Mouse (Mus musculus): Measurements from ENCODE around the gene Mcoln3. TPM values are rescaled to one million over a fixed set of nuclear protein-coding genes. Genes with fewer than 3 reads are reported as not detected.
A peak's percentile ranks its signal among the peaks of the same experiment; 100 is the strongest.

The Mcoln3 gene
- polyA plus RNA-seq, 1 experiment from 2014 or later: 0.73 TPM

- 12% methylated on average over 18 of the region's 18 CpGs for WGBS
- peak; percentile 88 for ATAC-seq (replicated peaks; ENCODE audit: insufficient number of reproducible peaks, insufficient read depth, low FRiP score, low read depth)
- no peaks in the 10 kb centered on the region for H3K9me3 ChIP-seq (replicated peaks)
- H3K36me3 ChIP-seq: no peaks in the 10 kb centered on the region
- H3K27me3 ChIP-seq: 0 out of 2 replicates have a peak, but pooled peaks cover 4% of the 10 kb centered on the region
- peak within 1 kb of the TSS; percentile 88 for H3K4me2 ChIP-seq
- H3K4me3 ChIP-seq: peak within 1 kb of the TSS; percentile 52
- peak within 1 kb of the TSS; percentile 37 for H3K9ac ChIP-seq
- H3K4me1 ChIP-seq (replicated peaks): peaks cover 3% of the 10 kb centered on the region; the same call in 1 of the 2 replicates
- H3K27ac ChIP-seq: no peak within 1 kb of the TSS
Measured at GRCm38 (mm10) chr3:146107921-146108571, 9.2 kb upstream of the Mcoln3 start, which contains the start of gene Wdr63. TSS of gene Wdr63 (minus strand) at chr3:146108130.

- Histone ChIP-seq H3K4me1 (replicated peaks) (peaks cover 3% of the 10 kb centered on the region; the same call in 1 of the 2 replicates), H3K4me2 (no peak overlapping the region), H3K9ac (no peak overlapping the region), H3K4me3 (no peak overlapping the region), H3K36me3 (no peaks in the 10 kb centered on the region), H3K27ac (no peak overlapping the region), H3K9me3 (replicated peaks) (no peaks in the 10 kb centered on the region), H3K27me3 (0 out of 2 replicates have a peak, but pooled peaks cover 4% of the 10 kb centered on the region)
- WGBS: 68% methylated on average over 2 of the region's 2 CpGs
- ATAC-seq (replicated peaks; ENCODE audit: insufficient number of reproducible peaks, insufficient read depth, low FRiP score, low read depth): no peak
Measured at GRCm38 (mm10) chr3:146108945-146109344, 8.3 kb upstream of the Mcoln3 start.

- ATAC-seq (replicated peaks; ENCODE audit: insufficient number of reproducible peaks, insufficient read depth, low FRiP score, low read depth): no peak
- Histone ChIP-seq H3K27me3 (0 out of 2 replicates have a peak, but pooled peaks cover 4% of the 10 kb centered on the region), H3K27ac (no peak overlapping the region), H3K9ac (no peak overlapping the region), H3K4me3 (no peak overlapping the region), H3K4me1 (replicated peaks) (peaks cover 3% of the 10 kb centered on the region; the same call in 1 of the 2 replicates), H3K9me3 (replicated peaks) (no peaks in the 10 kb centered on the region), H3K4me2 (no peak overlapping the region), H3K36me3 (no peaks in the 10 kb centered on the region)
- WGBS: 65% methylated on average over 2 of the region's 2 CpGs
Measured at GRCm38 (mm10) chr3:146110358-146110757, 6.9 kb upstream of the Mcoln3 start.

GRCm38 (mm10) chr3:146110916-146111315, 6.3 kb upstream of the Mcoln3 start:
- Histone ChIP-seq H3K4me1 (replicated peaks) (peaks cover 3% of the 10 kb centered on the region; the same call in 1 of the 2 replicates), H3K27ac (no peak overlapping the region), H3K4me2 (no peak overlapping the region), H3K9me3 (replicated peaks) (no peaks in the 10 kb centered on the region), H3K36me3 (no peaks in the 10 kb centered on the region), H3K9ac (no peak overlapping the region), H3K27me3 (0 out of 2 replicates have a peak, but pooled peaks cover 4% of the 10 kb centered on the region), H3K4me3 (no peak overlapping the region)
- no peak for ATAC-seq (replicated peaks; ENCODE audit: insufficient number of reproducible peaks, insufficient read depth, low FRiP score, low read depth)
- 70% methylated on average over 6 of the region's 6 CpGs for WGBS

- Histone ChIP-seq H3K9me3 (replicated peaks) (no peaks in the 10 kb centered on the region), H3K4me2 (no peak overlapping the region), H3K4me1 (replicated peaks) (peaks cover 16% of the 10 kb centered on the region), H3K27me3 (peaks cover 22% of the 10 kb centered on the region), H3K36me3 (no peaks in the 10 kb centered on the region), H3K4me3 (no peak overlapping the region), H3K27ac (no peak overlapping the region), H3K9ac (no peak overlapping the region)
- 58% methylated on average over 9 of the region's 9 CpGs for whole genome bisulfite sequencing
- ATAC-seq (replicated peaks; ENCODE audit: insufficient number of reproducible peaks, insufficient read depth, low FRiP score, low read depth): no peak
Measured at GRCm38 (mm10) chr3:146117997-146118457, 777 bp downstream of the Mcoln3 start.

- 14% methylated on average over 25 of the region's 25 CpGs for WGBS
- H3K4me3 ChIP-seq: peak overlapping the region; percentile 4
- H3K9me3 ChIP-seq (replicated peaks): no peaks in the 10 kb centered on the region
- H3K27ac ChIP-seq: no peak overlapping the region
- H3K4me2 ChIP-seq: peak overlapping the region; percentile 42
- no peaks in the 10 kb centered on the region for H3K36me3 ChIP-seq
- H3K4me1 ChIP-seq (replicated peaks): peaks cover 19% of the 10 kb centered on the region
- ATAC-seq (replicated peaks; ENCODE audit: insufficient number of reproducible peaks, insufficient read depth, low FRiP score, low read depth): 0 out of 2 replicates have a peak, but pooled peaks have one; percentile 45
- H3K9ac ChIP-seq: no peak overlapping the region
- peaks cover 20% of the 10 kb centered on the region for H3K27me3 ChIP-seq
Measured at GRCm38 (mm10) chr3:146121310-146122124, 4.3 kb downstream of the Mcoln3 start.

GRCm38 (mm10) chr3:146122125-146122420, 4.8 kb downstream of the Mcoln3 start:
- Histone ChIP-seq H3K9me3 (replicated peaks) (no peaks in the 10 kb centered on the region), H3K36me3 (no peaks in the 10 kb centered on the region), H3K4me2 (no peak overlapping the region), H3K9ac (no peak overlapping the region), H3K4me3 (no peak overlapping the region), H3K27ac (no peak overlapping the region), H3K4me1 (replicated peaks) (peaks cover 17% of the 10 kb centered on the region), H3K27me3 (peaks cover 14% of the 10 kb centered on the region)
- no peak for ATAC-seq (replicated peaks; ENCODE audit: insufficient number of reproducible peaks, insufficient read depth, low FRiP score, low read depth)
- WGBS: 65% methylated on average over 3 of the region's 3 CpGs

- no peak for ATAC-seq (replicated peaks; ENCODE audit: insufficient number of reproducible peaks, insufficient read depth, low FRiP score, low read depth)
- Histone ChIP-seq H3K4me1 (replicated peaks) (peaks cover 9% of the 10 kb centered on the region; the same call in 1 of the 2 replicates), H3K9me3 (replicated peaks) (no peaks in the 10 kb centered on the region), H3K4me2 (no peak overlapping the region), H3K9ac (no peak overlapping the region), H3K27ac (no peak overlapping the region), H3K4me3 (no peak overlapping the region), H3K36me3 (no peaks in the 10 kb centered on the region), H3K27me3 (peaks cover 6% of the 10 kb centered on the region)
- 82% methylated on average over 8 of the region's 8 CpGs for WGBS
Measured at GRCm38 (mm10) chr3:146122807-146123463, 5.7 kb downstream of the Mcoln3 start.

- no peak overlapping the region for H3K27ac ChIP-seq
- no peak overlapping the region for H3K4me2 ChIP-seq
- 69% methylated on average over 9 of the region's 9 CpGs for WGBS
- H3K9ac ChIP-seq: no peak overlapping the region
- no peak for ATAC-seq (replicated peaks; ENCODE audit: insufficient number of reproducible peaks, insufficient read depth, low FRiP score, low read depth)
- H3K4me3 ChIP-seq: no peak overlapping the region
- peaks cover 9% of the 10 kb centered on the region; the same call in 1 of the 2 replicates for H3K4me1 ChIP-seq (replicated peaks)
- peaks cover under 1% of the 10 kb centered on the region; the same call in 1 of the 2 replicates for H3K27me3 ChIP-seq
- H3K9me3 ChIP-seq (replicated peaks): no peaks in the 10 kb centered on the region
- no peaks in the 10 kb centered on the region for H3K36me3 ChIP-seq
Measured at GRCm38 (mm10) chr3:146123464-146123825, 6.2 kb downstream of the Mcoln3 start.

- H3K27me3 ChIP-seq: peaks cover 4% of the 10 kb centered on the region; the same call in 1 of the 2 replicates
- WGBS: 33% methylated on average over 6 of the region's 6 CpGs
- no peak overlapping the region for H3K4me2 ChIP-seq
- H3K36me3 ChIP-seq: no peaks in the 10 kb centered on the region
- H3K9me3 ChIP-seq (replicated peaks): no peaks in the 10 kb centered on the region
- no peak for ATAC-seq (replicated peaks; ENCODE audit: insufficient number of reproducible peaks, insufficient read depth, low FRiP score, low read depth)
- H3K9ac ChIP-seq: no peak overlapping the region
- 0 out of 2 replicates have a peak, but pooled peaks cover 3% of the 10 kb centered on the region for H3K4me1 ChIP-seq (replicated peaks)
- no peak overlapping the region for H3K4me3 ChIP-seq
- no peak overlapping the region for H3K27ac ChIP-seq
Measured at GRCm38 (mm10) chr3:146127205-146127604, 10.0 kb downstream of the Mcoln3 start.

GRCm38 (mm10) chr3:146134834-146135233, 17.6 kb downstream of the Mcoln3 start:
- no peak for ATAC-seq (replicated peaks; ENCODE audit: insufficient number of reproducible peaks, insufficient read depth, low FRiP score, low read depth)
- no peak overlapping the region for H3K9ac ChIP-seq
- no peak overlapping the region for H3K27ac ChIP-seq
- 61% methylated on average over 9 of the region's 9 CpGs for WGBS
- no peaks in the 10 kb centered on the region for H3K27me3 ChIP-seq
- no peaks in the 10 kb centered on the region for H3K36me3 ChIP-seq
- H3K4me2 ChIP-seq: no peak overlapping the region
- H3K4me1 ChIP-seq (replicated peaks): no peaks in the 10 kb centered on the region
- no peak overlapping the region for H3K4me3 ChIP-seq
- H3K9me3 ChIP-seq (replicated peaks): no peaks in the 10 kb centered on the region
